Mouse (Mus musculus) heart, adult 2 months (tissue): Measurements from ENCODE around the gene Lcn6. TPM values are rescaled to one million over a fixed set of nuclear protein-coding genes. Genes with fewer than 3 reads are reported as not detected.

Source experiments
- DNase-seq, 2 experiments: peaks; one replicate each; pipeline ENCODE4 v3.0.0; 2021
- H3K27ac ChIP-seq: fragments of 200-600 bp; 2 replicates; pipeline ENCODE4 v1.8.1; 2022
- H3K27me3 ChIP-seq: fragments of 200-500 bp; 2 replicates; pipeline ENCODE4 v1.6.1; 2012; ENCODE audit warnings: mild to moderate bottlenecking, low read length, inconsistent platforms, mixed read lengths; ENCODE audit not compliant: control insufficient read depth, insufficient read depth
- H3K36me3 ChIP-seq: fragments of 200-500 bp; 2 replicates; pipeline ENCODE4 v1.6.1; 2012; ENCODE audit warnings: low read length, inconsistent platforms; ENCODE audit not compliant: control insufficient read depth, insufficient read depth
- H3K4me1 ChIP-seq: fragments of 200-500 bp; 2 replicates; pipeline ENCODE4 v1.6.1; 2011; ENCODE audit warnings: low read length; ENCODE audit not compliant: control insufficient read depth, insufficient read depth
- H3K4me3 ChIP-seq: fragments of 200-600 bp; 2 replicates; pipeline ENCODE4 v1.8.1; 2022
- H3K79me2 ChIP-seq: fragments of 200-500 bp; replicated peaks from 2 replicates; pipeline ENCODE4 v1.6.1; 2012; ENCODE audit warnings: mild to moderate bottlenecking, inconsistent platforms, low read length, moderate library complexity, mixed read lengths; ENCODE audit not compliant: control insufficient read depth, insufficient read depth
- H3K9ac ChIP-seq: fragments of 200-500 bp; 2 replicates; pipeline ENCODE4 v1.6.1; 2012; ENCODE audit warnings: low read depth, mild to moderate bottlenecking, control low read depth, inconsistent platforms, low read length, mixed read lengths
- CTCF ChIP-seq: fragments of 200-600 bp; IDR thresholded peaks from 2 replicates; pipeline ENCODE4 v1.8.1; 2022; ENCODE audit warnings: antibody characterized with exemption, mild to moderate bottlenecking, moderate library complexity
- EP300 ChIP-seq: fragments of 200-500 bp; IDR thresholded peaks from 2 replicates; pipeline ENCODE4 v1.6.1; 2011; ENCODE audit warnings: low read depth, low read length, control low read depth; ENCODE audit not compliant: insufficient read depth
- POLR2A ChIP-seq: fragments of 200-500 bp; IDR thresholded peaks from 2 replicates; pipeline ENCODE4 v1.6.1; 2011; ENCODE audit warnings: mild to moderate bottlenecking, low read depth, low read length, control low read depth; ENCODE audit not compliant: insufficient read depth
- WGBS: fragments of 180-500 bp; shearing (Covaris S2); methylation state at CpG from one replicate; pipeline ENCODE4 v1.1.7; 2018; 5-methylcytosine and 5-hydroxymethylcytosine counted together
- intact Hi-C: fragments of 180-260 bp; cut with DNase I; formaldehyde crosslinking; loops from one replicate; pipeline ENCODE4 v1.15.1; 2025
- polyA plus RNA-seq: library from polyadenylated mRNA; depleted of rRNA; stranded (reverse); fragments of >200 nt; gene quantifications from 2 replicates; pipeline ENCODE4 v1.2.3, GENCODE M21; 2012
- total RNA-seq, 2 experiments: library from RNA; stranded (reverse); gene quantifications; 2 replicates each; pipeline ENCODE4 v1.2.3; 2021

Lcn6 gene
- total and polyA plus RNA-seq, 3 experiments, result not detected

GRCm38 (mm10) chr2:25661245-25661970 is 15.2 kb upstream of the Lcn6 start:
- H3K4me3 ChIP-seq, result no peak overlapping the region
- intact Hi-C loops, result no loop called here
- H3K27ac ChIP-seq, result no peak overlapping the region
- DNase-seq, result no peak
- 60% methylated on average over 6 of the region's 6 CpGs for WGBS
- no peaks in the 10 kb centered on the region for H3K27me3 ChIP-seq
- H3K9ac ChIP-seq, result no peak overlapping the region
- H3K4me1 ChIP-seq, result peaks cover 6% of the 10 kb centered on the region; the same call in 1 of the 2 replicates
- no peak for TF ChIP-seq CTCF
- no peak for TF ChIP-seq EP300
- TF ChIP-seq POLR2A, result no peak
- H3K79me2 ChIP-seq, result no peaks in the 10 kb centered on the region
- H3K36me3 ChIP-seq, result no peaks in the 10 kb centered on the region

DNA sequence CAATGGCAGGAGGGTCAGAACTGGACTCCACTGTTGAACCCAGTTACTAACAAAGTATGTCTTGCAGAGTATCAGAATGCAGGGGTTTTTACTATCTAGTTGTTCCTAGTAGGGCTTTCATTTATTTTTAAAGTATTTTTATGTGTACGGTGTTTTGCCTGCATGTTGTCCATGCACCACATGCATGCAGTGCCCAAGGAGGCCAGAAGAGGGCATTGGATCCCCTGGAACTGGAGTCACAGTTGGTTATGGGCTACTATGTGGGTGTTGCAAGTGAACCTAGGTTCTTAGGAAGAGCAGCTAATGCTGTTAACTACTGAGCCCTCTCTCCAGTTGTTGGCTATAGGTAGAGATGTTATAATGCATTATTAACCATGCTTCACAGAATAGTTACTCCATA is 13.1 kb upstream of the Lcn6 start:
- peak; percentile 27 to 46 for DNase-seq

DNA sequence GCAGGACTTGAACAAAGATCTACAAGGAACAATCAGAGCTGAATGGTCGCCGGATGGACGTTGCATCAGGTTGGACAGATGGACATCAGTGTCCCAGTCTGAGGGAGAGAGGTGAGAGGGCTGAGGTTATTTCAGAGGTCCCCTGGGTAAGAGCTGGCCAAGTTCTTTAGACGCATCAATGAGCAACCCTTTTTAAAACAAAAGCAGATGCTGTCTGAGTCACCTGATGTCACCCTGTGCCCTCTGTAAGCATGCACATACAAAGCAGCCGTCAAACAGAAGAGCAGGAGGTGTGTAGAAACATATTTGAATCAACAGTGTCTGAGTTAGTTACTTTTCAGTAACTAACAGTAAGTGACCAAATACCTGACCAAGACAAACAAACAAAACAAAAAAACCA is 12.5 kb upstream of the Lcn6 start:
- Histone ChIP-seq H3K79me2 (no peaks in the 10 kb centered on the region), H3K27me3 (no peaks in the 10 kb centered on the region), H3K27ac (no peak overlapping the region), H3K36me3 (no peaks in the 10 kb centered on the region), H3K4me3 (no peak overlapping the region), H3K4me1 (peaks cover 3% of the 10 kb centered on the region; the same call in 1 of the 2 replicates), H3K9ac (no peak overlapping the region)
- intact Hi-C loops, result no loop called here
- no peak for DNase-seq
- WGBS, result 84% methylated on average over 5 of the region's 5 CpGs
- TF ChIP-seq EP300, result no peak
- TF ChIP-seq POLR2A, result no peak
- TF ChIP-seq CTCF, result no peak

More for the DNA sequence above, 13.1 kb upstream of the Lcn6 start:
- no peak overlapping the region for H3K27ac ChIP-seq
- TF ChIP-seq CTCF, result peak; percentile 72
- no peak for TF ChIP-seq POLR2A
- no peak for TF ChIP-seq EP300
- no peak overlapping the region for H3K4me3 ChIP-seq
- no peak overlapping the region for H3K9ac ChIP-seq
- intact Hi-C loops, result no loop called here
- no peaks in the 10 kb centered on the region for H3K79me2 ChIP-seq
- WGBS, result 60% methylated on average over 1 of the region's 1 CpGs
- no peaks in the 10 kb centered on the region for H3K27me3 ChIP-seq
- no peaks in the 10 kb centered on the region for H3K36me3 ChIP-seq
- H3K4me1 ChIP-seq, result peaks cover 3% of the 10 kb centered on the region; the same call in 1 of the 2 replicates

GRCm38 (mm10) chr2:25666516-25666915 is 10.1 kb upstream of the Lcn6 start:
- no peak for DNase-seq
- no peak for TF ChIP-seq POLR2A
- no peak for TF ChIP-seq EP300
- TF ChIP-seq CTCF, result no peak
- no peaks in the 10 kb centered on the region for H3K36me3 ChIP-seq
- H3K4me1 ChIP-seq, result peaks cover under 1% of the 10 kb centered on the region; the same call in 1 of the 2 replicates
- H3K79me2 ChIP-seq, result no peaks in the 10 kb centered on the region
- H3K27ac ChIP-seq, result no peak overlapping the region
- no peak overlapping the region for H3K4me3 ChIP-seq
- intact Hi-C loops, result no loop called here
- no peak overlapping the region for H3K9ac ChIP-seq
- WGBS, result 61% methylated on average over 1 of the region's 1 CpGs
- H3K27me3 ChIP-seq, result no peaks in the 10 kb centered on the region

GRCm38 (mm10) chr2:25679559-25679958 is 3.0 kb downstream of the Lcn6 start:
- Histone ChIP-seq H3K4me1 (no peaks in the 10 kb centered on the region), H3K27ac (no peak overlapping the region), H3K79me2 (no peaks in the 10 kb centered on the region), H3K9ac (no peak overlapping the region), H3K36me3 (no peaks in the 10 kb centered on the region), H3K4me3 (no peak overlapping the region), H3K27me3 (no peaks in the 10 kb centered on the region)
- intact Hi-C loops, result no loop called here
- WGBS, result 78% methylated on average over 6 of the region's 6 CpGs
- TF ChIP-seq EP300 (no peak), POLR2A (no peak), CTCF (no peak)
- no peak for DNase-seq

- H3K36me3 ChIP-seq, result no peaks in the 10 kb centered on the region
- H3K27ac ChIP-seq, result no peak within 1 kb of the TSS
- no peak within 1 kb of the TSS for H3K4me3 ChIP-seq
- no peak for TF ChIP-seq EP300
- no peak for TF ChIP-seq POLR2A
- TF ChIP-seq CTCF, result no peak
- intact Hi-C loops, result no loop called here
- H3K9ac ChIP-seq, result no peak within 1 kb of the TSS
- no peaks in the 10 kb centered on the region for H3K4me1 ChIP-seq
- no peak for DNase-seq
- H3K27me3 ChIP-seq, result no peaks in the 10 kb centered on the region
- H3K79me2 ChIP-seq, result no peaks in the 10 kb centered on the region
- 59% methylated on average over 2 of the region's 2 CpGs for WGBS
These were observed 5.8 kb downstream of the Lcn6 start, which contains the start of gene Lcn10 for GRCm38 (mm10) chr2:25682426-25682825. Gene Lcn10, plus strand, starts transcription at chr2:25682726.
